Mouse (Mus musculus) neural tube, embryonic 14.5 days (tissue): ENCODE measurements around the gene Nisch. TPM values are rescaled to one million over a fixed set of nuclear protein-coding genes. Genes with fewer than 3 reads are reported as not detected.

Source experiments
- ATAC-seq: fragments of 200-750 bp; cut with Nextera tagmentation; 2 replicates; pipeline ENCODE4 v1.8.0; 2017; ENCODE audit warnings: low read depth, mild to moderate bottlenecking, moderate TSS enrichment, moderate library complexity
- H3K27ac ChIP-seq: fragments of 300-500 bp; sonication (generic); 2 replicates; pipeline ENCODE4 v1.5.1; 2014; ENCODE audit warnings: low read depth, mild to moderate bottlenecking, control low read depth, low read length, moderate library complexity, mixed read lengths
- H3K27me3 ChIP-seq: fragments of 300-500 bp; sonication (generic); 2 replicates; pipeline ENCODE4 v1.6.1; 2014; ENCODE audit warnings: low read length; ENCODE audit not compliant: control insufficient read depth, insufficient read depth
- H3K36me3 ChIP-seq: fragments of 300-500 bp; sonication (generic); 2 replicates; pipeline ENCODE4 v1.6.1; 2014; ENCODE audit warnings: low read length, mixed read lengths; ENCODE audit not compliant: control insufficient read depth, insufficient read depth
- H3K4me1 ChIP-seq: fragments of 300-500 bp; sonication (generic); 2 replicates; pipeline ENCODE4 v1.6.1; 2014; ENCODE audit warnings: low read length; ENCODE audit not compliant: control insufficient read depth, insufficient read depth
- H3K4me2 ChIP-seq: fragments of 300-500 bp; sonication (generic); 2 replicates; pipeline ENCODE4 v1.6.1; 2014; ENCODE audit warnings: mild to moderate bottlenecking, low read depth, low read length, control low read depth
- H3K4me3 ChIP-seq: fragments of 300-500 bp; sonication (generic); 2 replicates; pipeline ENCODE4 v1.5.1; 2014; ENCODE audit warnings: low read depth, low read length, control low read depth, mixed read lengths
- H3K9ac ChIP-seq: fragments of 300-500 bp; sonication (generic); replicated peaks from 2 replicates; pipeline ENCODE4 v1.6.1; 2014; ENCODE audit warnings: low read depth, mild to moderate bottlenecking, control low read depth, low read length, mixed read lengths
- H3K9me3 ChIP-seq: fragments of 300-500 bp; sonication (generic); 2 replicates; pipeline ENCODE4 v1.6.1; 2016; ENCODE audit warnings: low read length; ENCODE audit not compliant: control insufficient read depth
- WGBS: fragments of 180-500 bp; shearing (Covaris S2); extraction: QIAGEN DNeasy Blood & Tissue Kit; methylation state at CpG from one replicate; pipeline ENCODE4 v1.1.7; 2014; 5-methylcytosine and 5-hydroxymethylcytosine counted together
- polyA plus RNA-seq: library from polyadenylated mRNA; unstranded; fragments of >200 nt; fragmentation: Nextera tagmentation; extraction: Ambion mirVana; gene quantifications from 2 replicates; pipeline ENCODE4 v1.2.1, GENCODE M21; 2014

Nisch gene
- polyA plus RNA-seq, 1 experiment from 2014 or later = 282 TPM

- Histone ChIP-seq H3K4me3 (no peak overlapping the region), H3K4me1 (peaks cover 18% of the 10 kb centered on the region), H3K9me3 (no peaks in the 10 kb centered on the region), H3K27me3 (no peaks in the 10 kb centered on the region), H3K36me3 (peaks cover 13% of the 10 kb centered on the region), H3K9ac (no peak overlapping the region), H3K4me2 (peak overlapping the region; percentile 16; the same call in 1 of the 2 replicates), H3K27ac (no peak overlapping the region)
- WGBS = 69% methylated on average over 11 of the region's 11 CpGs
- no peak for ATAC-seq
These were observed 83.6 kb downstream of the Nisch start for GRCm38 (mm10) chr14:31133023-31133665.

GRCm38 (mm10) chr14:31132491-31132975, 84.2 kb downstream of the Nisch start:
- WGBS = 83% methylated on average over 7 of the region's 7 CpGs
- no peak for ATAC-seq
- Histone ChIP-seq H3K9ac (no peak overlapping the region), H3K27me3 (no peaks in the 10 kb centered on the region), H3K9me3 (no peaks in the 10 kb centered on the region), H3K4me1 (peaks cover 18% of the 10 kb centered on the region), H3K4me3 (peak overlapping the region; percentile 78; the same call in 1 of the 2 replicates), H3K36me3 (peaks cover 13% of the 10 kb centered on the region), H3K4me2 (peak overlapping the region; percentile 62), H3K27ac (no peak overlapping the region)

GRCm38 (mm10) chr14:31132031-31132430, 84.7 kb downstream of the Nisch start:
- Histone ChIP-seq H3K4me3 (peak overlapping the region; percentile 78), H3K4me1 (peaks cover 23% of the 10 kb centered on the region), H3K4me2 (peak overlapping the region; percentile 62), H3K27me3 (no peaks in the 10 kb centered on the region), H3K36me3 (peaks cover 12% of the 10 kb centered on the region), H3K9ac (peak overlapping the region; percentile 80), H3K27ac (no peak overlapping the region), H3K9me3 (no peaks in the 10 kb centered on the region)
- WGBS = 18% methylated on average over 6 of the region's 6 CpGs
- no peak for ATAC-seq

- Histone ChIP-seq H3K4me2 (peak overlapping the region; percentile 62), H3K36me3 (peaks cover 5% of the 10 kb centered on the region), H3K27me3 (no peaks in the 10 kb centered on the region), H3K9ac (peak overlapping the region; percentile 80), H3K4me3 (peak overlapping the region; percentile 78), H3K27ac (peak overlapping the region; percentile 87), H3K9me3 (no peaks in the 10 kb centered on the region), H3K4me1 (peaks cover 23% of the 10 kb centered on the region)
- under 1% methylated on average over 43 of the region's 43 CpGs for WGBS
- ATAC-seq = peak; percentile 5; the same call in 1 of the 2 replicates
These were observed 85.4 kb downstream of the Nisch start for GRCm38 (mm10) chr14:31131272-31131821.

GRCm38 (mm10) chr14:31130236-31131220, 86.2 kb downstream of the Nisch start, which contains the start of gene Nt5dc2:
Gene Nt5dc2 (plus strand): TSS chr14:31131053.
- WGBS = 4% methylated on average over 50 of the region's 63 CpGs
- peaks cover 23% of the 10 kb centered on the region for H3K4me1 ChIP-seq
- H3K4me3 ChIP-seq = peak within 1 kb of the TSS; percentile 78
- no peaks in the 10 kb centered on the region for H3K9me3 ChIP-seq
- H3K27me3 ChIP-seq = no peaks in the 10 kb centered on the region
- ATAC-seq = peak; percentile 74
- H3K27ac ChIP-seq = peak within 1 kb of the TSS; percentile 87
- peak within 1 kb of the TSS; percentile 80 for H3K9ac ChIP-seq
- H3K36me3 ChIP-seq = no peaks in the 10 kb centered on the region; the same call in 1 of the 2 replicates
- peak within 1 kb of the TSS; percentile 62 for H3K4me2 ChIP-seq

- Histone ChIP-seq H3K27ac (peak overlapping the region; percentile 87), H3K36me3 (no peaks in the 10 kb centered on the region), H3K4me1 (peaks cover 23% of the 10 kb centered on the region), H3K9me3 (no peaks in the 10 kb centered on the region), H3K9ac (no peak overlapping the region), H3K4me2 (peak overlapping the region; percentile 30; the same call in 1 of the 2 replicates), H3K4me3 (peak overlapping the region; percentile 65), H3K27me3 (no peaks in the 10 kb centered on the region)
- WGBS = 68% methylated on average over 15 of the region's 15 CpGs
- no peak for ATAC-seq
These were observed 87.2 kb downstream of the Nisch start for GRCm38 (mm10) chr14:31129326-31130235.

GRCm38 (mm10) chr14:31128826-31129219, 87.9 kb downstream of the Nisch start, which contains the start of gene Smim4:
Gene Smim4 (minus strand): TSS chr14:31128956.
- H3K27ac ChIP-seq = peak within 1 kb of the TSS; percentile 87; the same call in 1 of the 2 replicates
- no peaks in the 10 kb centered on the region for H3K9me3 ChIP-seq
- peaks cover 23% of the 10 kb centered on the region for H3K4me1 ChIP-seq
- H3K4me3 ChIP-seq = peak within 1 kb of the TSS; percentile 65
- WGBS = under 1% methylated on average over 33 of the region's 33 CpGs
- peak within 1 kb of the TSS; percentile 59 for H3K4me2 ChIP-seq
- no peaks in the 10 kb centered on the region for H3K36me3 ChIP-seq
- H3K9ac ChIP-seq = peak within 1 kb of the TSS; percentile 64
- peak; percentile 96 for ATAC-seq
- H3K27me3 ChIP-seq = no peaks in the 10 kb centered on the region
